Mouse (Mus musculus): ENCODE measurements at regions not wholly inside any gene's neighbourhood (a gene's known extent, or its start where the extent isn't known, plus 50 kb on each side); places are given as distances from the start of the nearest gene placed in this dataset.

DNA sequence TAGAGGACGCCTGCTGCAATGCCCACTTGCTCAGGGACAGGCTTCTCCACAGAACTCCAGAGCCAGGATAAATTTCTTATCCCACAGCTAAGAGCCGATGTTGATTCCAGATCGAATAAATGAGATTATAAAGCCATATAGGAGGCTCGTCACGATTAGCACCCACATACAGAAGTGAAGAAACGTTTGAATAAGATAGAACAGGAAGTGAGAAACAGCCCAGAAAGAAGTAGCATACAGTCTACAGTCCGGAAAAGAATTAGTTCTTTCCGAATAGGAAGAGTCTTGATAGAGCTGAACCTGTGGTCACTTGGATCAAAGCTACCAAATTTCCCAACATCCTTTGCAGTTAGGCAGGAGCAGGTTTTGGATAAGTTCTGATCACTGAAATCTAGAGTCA, 133.0 kb upstream of the Runx1 start:
- TF ChIP-seq CHD2 (IDR thresholded peaks at IDR 0.05; ENCODE audit: low read depth, low read length) (no peak), HCFC1 (IDR thresholded peaks at IDR 0.05; ENCODE audit: borderline replicate concordance, insufficient read depth, low read length) (no peak), ZNF384 (IDR thresholded peaks at IDR 0.05; ENCODE audit: low read depth, low read length) (no peak), ZC3H11A (IDR thresholded peaks at IDR 0.05; ENCODE audit: borderline replicate concordance, low read depth, low read length) (no peak)
